Mouse (Mus musculus): ENCODE measurements at regions not wholly inside any gene's neighbourhood (a gene's known extent, or its start where the extent isn't known, plus 50 kb on each side); places are given as distances from the start of the nearest gene placed in this dataset.

DNA sequence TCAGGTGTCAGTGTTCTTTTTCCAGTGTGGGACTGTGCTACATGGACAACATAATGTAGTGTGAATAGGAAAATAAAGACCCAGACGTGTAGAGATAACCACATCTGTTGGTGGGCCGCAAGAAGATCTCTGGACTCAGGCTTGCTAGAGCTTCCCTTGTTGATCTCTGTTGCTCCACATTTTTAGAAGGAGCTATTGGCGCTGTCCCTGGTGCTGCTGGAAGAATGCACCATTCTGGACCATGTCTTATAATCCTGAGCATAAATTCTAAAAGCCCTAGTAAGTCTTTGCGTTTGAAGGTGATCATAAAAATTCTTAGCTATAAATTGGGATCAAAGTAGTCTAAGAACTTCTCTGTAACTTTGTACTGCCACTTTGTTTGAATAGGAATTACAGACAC lies 429.3 kb downstream of the Otol1 start:
- no peak for TF ChIP-seq MYOD1 (IDR thresholded peaks at IDR 0.05; ENCODE audit: control insufficient read depth, insufficient read length, low read depth)
- TF ChIP-seq MYOG (IDR thresholded peaks at IDR 0.05; ENCODE audit: control insufficient read depth, extremely low read depth, insufficient read length), result no peak
- no peak for TF ChIP-seq CTCF (IDR thresholded peaks at IDR 0.05; ENCODE audit: control insufficient read depth, insufficient read depth, insufficient read length)
- TF ChIP-seq USF1 (IDR thresholded peaks at IDR 0.05; ENCODE audit: low read depth), result no peak
- no peak for TF ChIP-seq CEBPB (IDR thresholded peaks at IDR 0.05; ENCODE audit: low read depth)
- no peak for TF ChIP-seq MAX (IDR thresholded peaks at IDR 0.05)

All from C2C12 (cell line).